Mouse (Mus musculus) granulocyte monocyte progenitor cell, adult 5-6 weeks (primary cell): ENCODE measurements around the gene Unc13c. TPM values are rescaled to one million over a fixed set of nuclear protein-coding genes. Genes with fewer than 3 reads are reported as not detected.

Experiments
- ATAC-seq: replicated peaks from 2 replicates; pipeline ENCODE4 v1.8.0; 2016; ENCODE audit warnings: mild to moderate bottlenecking, moderate TSS enrichment, inconsistent platforms; ENCODE audit not compliant: poor library complexity, severe bottlenecking
- total RNA-seq, 2 experiments: library from RNA; stranded (forward) in 1 of 2; stranded (reverse) in 1 of 2; fragments of 200-712, 200-1000 nt in 1 of 2; fragments of >200 nt in 1 of 2; fragmentation: Nextera tagmentation in 1 of 2; gene quantifications; 2 replicates each; pipeline ENCODE4 v1.2.3; 2014 to 2017

Gene Unc13c
- total RNA-seq (2014; fragmentation: Nextera tagmentation): not detected in 2 replicates
- not detected in 2 replicates for total RNA-seq (2017)

DNA sequence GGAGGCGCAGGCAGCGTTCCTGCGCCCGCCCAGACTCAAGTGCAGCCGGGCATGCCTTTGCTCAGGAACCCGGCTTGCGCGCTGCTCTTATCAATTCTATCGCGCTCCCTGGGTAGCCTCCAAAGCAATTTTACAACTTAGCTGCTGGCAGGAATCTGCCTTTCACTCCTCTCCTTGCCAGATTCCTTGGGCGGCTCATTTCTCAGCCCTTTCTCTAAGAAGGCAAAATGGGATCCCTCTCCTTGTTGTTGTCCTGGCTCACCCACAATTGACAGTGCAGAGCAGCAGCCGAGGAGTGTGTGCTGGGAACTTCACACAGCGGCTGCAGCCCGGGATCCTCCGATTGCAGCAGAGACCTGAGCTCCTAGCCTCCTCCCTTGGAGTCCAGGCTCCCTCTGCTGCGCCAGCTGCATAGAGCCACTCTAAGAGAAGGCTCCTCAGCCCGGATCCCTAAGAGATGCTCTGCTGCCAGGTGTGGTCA lies at the start of gene Unc13c:
TSS of gene Unc13c (minus strand) at position 326 of the 481 bp plus-strand sequence.
- ATAC-seq: no peak

- no peak for ATAC-seq
Observed at GRCm38 (mm10) chr9:74007976-74008686, 39.4 kb upstream of the Unc13c start.

GRCm38 (mm10) chr9:74002388-74002990 lies 33.7 kb upstream of the Unc13c start:
- ATAC-seq: no peak

GRCm38 (mm10) chr9:73988096-73988495 lies 19.3 kb upstream of the Unc13c start:
- ATAC-seq: no peak

DNA sequence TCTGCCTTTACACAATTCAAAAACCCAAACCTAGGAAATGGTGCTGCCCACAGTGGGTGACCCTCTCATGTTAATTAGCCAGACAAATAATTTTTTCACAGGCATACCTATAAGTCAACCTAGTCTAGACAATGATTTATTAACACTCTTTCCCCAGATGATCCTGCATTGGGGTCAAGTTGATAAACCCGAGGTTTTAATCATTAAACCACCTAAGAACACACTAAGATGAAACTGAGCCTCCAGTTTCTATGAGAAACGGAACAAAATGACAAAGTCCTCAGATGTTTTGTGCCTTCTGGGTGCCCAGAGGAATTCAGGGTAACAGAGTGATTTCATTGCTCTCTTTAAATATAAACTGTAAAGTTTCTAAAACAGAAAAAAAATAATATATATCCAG lies 18.5 kb upstream of the Unc13c start:
- no peak for ATAC-seq

- ATAC-seq: peak; percentile 77
Observed at GRCm38 (mm10) chr9:73982597-73983344, 14.0 kb upstream of the Unc13c start.

- no peak; the same call in 1 of the 2 replicates for ATAC-seq
Observed at GRCm38 (mm10) chr9:73972327-73972988, 3.7 kb upstream of the Unc13c start.

GRCm38 (mm10) chr9:73970717-73971116 lies 2.0 kb upstream of the Unc13c start:
- ATAC-seq: no peak

- ATAC-seq: no peak
Observed at GRCm38 (mm10) chr9:73965322-73965915, 3.3 kb downstream of the Unc13c start.

DNA sequence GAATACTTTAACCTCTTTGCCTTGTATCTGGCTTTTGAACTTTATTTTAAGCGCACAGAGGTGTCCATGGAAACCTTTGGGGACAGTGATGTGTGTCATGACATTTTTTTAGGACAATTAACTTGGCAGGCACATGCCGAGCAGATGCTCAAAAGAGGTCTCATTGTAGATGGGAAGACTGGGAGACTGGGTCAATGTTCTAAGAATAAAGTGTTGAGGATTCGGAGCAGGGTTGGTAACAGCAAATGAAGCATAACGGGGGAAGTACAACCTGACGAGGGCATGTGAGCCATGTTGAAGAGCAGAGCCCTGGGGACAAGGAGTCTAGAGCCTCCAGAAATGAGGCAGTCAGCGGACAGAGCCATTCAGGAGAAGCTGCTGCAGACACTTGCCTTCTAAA lies 6.3 kb downstream of the Unc13c start:
- ATAC-seq: no peak

GRCm38 (mm10) chr9:73952331-73952730 lies 16.4 kb downstream of the Unc13c start:
- no peak for ATAC-seq

DNA sequence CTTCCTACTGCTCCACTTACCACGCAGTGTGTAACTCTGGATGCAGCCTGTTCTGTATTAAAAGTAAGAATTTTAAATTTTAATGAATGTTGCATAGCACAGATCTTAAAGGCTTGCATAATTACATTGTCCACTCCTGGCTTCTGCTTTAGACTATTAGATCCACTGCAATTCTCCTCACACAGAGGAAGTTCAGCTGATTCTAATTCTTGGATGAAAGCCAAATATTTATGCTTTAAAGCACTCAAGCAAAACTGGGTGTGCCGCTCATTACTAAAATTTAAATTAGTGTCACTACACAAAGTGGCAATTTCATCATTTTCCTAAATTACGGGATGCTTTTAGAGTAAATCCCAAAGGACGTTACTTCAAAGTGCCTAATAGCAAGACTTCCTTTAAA lies 17.2 kb downstream of the Unc13c start:
- ATAC-seq: no peak

- no peak for ATAC-seq
Observed at GRCm38 (mm10) chr9:73934844-73935243, 33.9 kb downstream of the Unc13c start.

DNA sequence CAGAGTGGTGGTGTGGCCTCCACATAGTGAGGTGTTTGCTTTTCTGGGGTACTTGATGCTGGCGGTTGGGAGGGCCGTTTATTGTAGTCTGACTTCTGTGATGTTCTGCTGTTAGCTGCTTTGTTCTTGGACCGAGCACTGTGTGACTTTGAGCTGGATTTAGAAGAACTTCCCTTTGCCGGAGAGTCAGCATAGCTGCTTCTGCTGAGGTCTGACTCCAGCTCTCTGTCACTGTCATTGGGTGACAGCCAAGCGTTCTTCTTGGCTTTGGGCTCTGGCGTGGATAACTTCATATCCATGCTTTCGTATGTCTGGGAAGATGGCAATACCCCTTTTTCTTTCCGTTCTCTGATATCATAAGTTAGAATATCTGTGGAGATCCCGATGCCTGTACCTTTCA lies 36.8 kb downstream of the Unc13c start:
- ATAC-seq: no peak

- ATAC-seq: no peak
Observed at GRCm38 (mm10) chr9:73927276-73927675, 41.5 kb downstream of the Unc13c start.

- no peak for ATAC-seq
Observed at GRCm38 (mm10) chr9:73922449-73923115, 46.2 kb downstream of the Unc13c start.

DNA sequence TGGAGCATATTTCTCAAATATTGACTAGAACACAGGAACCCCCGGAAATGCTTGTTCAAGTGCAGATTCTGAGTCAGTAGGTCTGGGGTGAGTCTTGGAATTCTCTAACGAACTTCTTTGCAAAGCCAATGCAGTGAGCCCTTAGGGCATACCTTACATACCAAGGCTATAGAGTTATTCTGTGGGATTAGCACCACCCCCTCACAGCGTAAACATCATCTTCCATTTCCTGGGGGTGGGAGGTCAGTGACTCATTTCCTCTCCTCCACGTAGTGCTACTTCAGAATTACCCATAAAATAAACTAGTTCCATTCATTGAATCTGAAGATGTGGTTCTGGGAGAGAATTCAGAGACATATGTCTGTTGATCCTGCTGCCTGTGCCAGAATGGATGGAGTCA lies 62.8 kb downstream of the Unc13c start:
- no peak for ATAC-seq

GRCm38 (mm10) chr9:73898516-73898915 lies 70.2 kb downstream of the Unc13c start:
- ATAC-seq: no peak

DNA sequence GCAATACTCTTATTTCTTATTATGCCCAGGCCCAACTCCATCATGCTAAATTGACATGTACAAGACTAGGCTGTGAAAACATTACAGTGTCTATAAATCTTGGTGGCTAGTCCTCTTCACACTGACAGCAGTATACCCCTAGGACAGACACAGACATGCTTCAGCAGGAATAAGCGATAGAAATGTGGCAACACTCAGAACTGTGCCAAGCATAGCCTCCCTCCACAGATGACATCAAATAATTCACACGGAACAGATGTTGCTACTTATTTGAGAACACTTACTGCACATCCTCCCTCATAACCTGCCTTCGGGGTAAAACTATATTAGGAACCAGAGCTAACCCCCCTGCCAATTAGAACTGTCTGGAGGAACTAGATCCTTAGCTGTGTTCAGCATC lies 72.6 kb downstream of the Unc13c start:
- ATAC-seq: no peak

DNA sequence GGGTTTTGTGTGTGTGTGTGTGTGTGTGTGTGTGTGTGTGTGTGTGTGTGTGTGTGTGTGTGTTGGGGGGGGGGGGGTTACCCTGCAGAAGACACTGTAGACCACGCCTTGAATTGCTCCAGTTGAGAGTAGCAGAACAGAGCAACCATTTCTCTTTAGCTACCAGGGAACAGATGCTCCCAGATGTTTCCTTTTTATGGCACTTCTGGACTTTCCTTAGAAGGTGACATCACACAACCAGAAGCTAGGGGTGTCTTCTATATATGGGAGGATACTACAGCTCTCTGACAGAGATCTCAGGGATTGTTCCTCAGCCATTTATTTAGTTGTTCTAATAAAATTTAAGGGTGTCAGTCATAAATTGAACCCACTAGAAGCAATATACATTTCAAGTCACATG lies 85.2 kb downstream of the Unc13c start:
- ATAC-seq: no peak
